Mouse (Mus musculus): ENCODE data around the gene Phldb1. TPM values are rescaled to one million over a fixed set of nuclear protein-coding genes. Genes with fewer than 3 reads are reported as not detected.

Gene Phldb1
- polyA plus RNA-seq, 1 experiment from 2014 or later: 2.2 TPM

DNA sequence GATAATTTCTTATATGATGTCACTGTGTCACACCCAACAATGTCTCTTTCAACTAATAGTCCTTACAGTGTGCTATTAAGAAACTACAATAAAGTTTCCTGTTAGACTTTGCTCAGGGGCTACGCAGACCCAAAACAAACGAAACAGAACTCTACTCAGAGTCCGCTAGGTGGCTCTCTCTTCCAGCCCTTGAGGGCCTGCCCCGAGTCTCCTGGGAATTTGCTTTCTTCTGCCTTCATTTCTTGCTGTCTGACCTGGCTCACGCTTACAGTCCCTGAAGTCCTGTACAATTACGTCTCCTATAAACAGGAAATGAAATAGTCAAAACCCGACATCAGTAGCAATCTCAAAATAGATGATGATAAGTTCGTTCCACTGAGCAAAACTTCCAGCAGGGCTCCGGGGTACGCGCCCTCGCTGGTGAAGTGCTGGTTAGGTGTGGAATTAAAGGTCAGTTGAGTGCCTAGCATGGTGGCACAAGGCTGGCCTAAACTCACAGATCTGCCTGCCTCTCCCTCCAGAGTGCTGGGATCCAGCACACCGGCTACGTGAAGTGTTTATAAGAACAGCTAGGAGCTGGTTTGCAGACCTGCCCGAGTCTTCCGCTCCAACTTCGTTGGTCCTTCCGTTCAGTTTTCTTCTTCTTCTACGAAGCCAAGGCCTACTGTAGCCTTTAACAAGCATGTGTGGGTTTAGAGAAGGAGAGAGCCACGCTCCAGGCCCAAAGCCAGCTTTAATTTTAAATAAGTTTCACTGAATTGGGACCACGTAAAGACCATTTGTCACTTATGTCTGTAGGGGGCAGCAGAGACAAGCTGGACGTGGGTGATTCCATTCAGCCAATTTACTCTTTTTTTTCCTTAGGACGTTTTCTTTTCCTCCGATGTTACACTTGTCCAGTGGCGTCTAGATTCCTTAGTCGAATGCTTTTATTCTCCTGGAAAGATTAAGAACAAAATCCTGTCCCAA is 79.6 kb downstream of the Phldb1 start:
- Histone ChIP-seq H3K27ac (ENCODE audit: low read length) (no peak overlapping the region), H3K4me2 (ENCODE audit: low read depth, low read length) (peak overlapping the region; percentile 54)
- 26% methylated on average over 26 of the region's 26 CpGs for WGBS (ENCODE audit: insufficient replicate concordance)

DNA sequence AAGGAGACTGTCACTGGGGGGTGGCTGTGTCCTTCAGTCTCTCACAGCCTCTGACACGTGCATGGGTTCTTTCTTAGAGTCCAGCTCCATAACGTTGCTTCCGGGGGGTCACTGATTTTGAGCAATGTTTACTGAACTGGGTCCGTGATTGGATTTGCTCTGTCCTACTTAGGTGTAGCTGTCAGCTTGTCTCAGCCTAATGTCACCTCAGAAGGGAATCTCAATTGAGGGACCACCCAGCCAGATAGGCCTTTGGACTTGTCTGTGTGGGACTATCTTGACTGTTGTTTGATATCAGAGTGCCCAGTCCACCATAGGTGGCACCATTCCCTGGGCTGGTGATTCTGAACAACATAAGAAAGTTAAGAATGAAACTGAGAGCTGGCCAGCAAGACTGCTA is 81.1 kb downstream of the Phldb1 start:
- Histone ChIP-seq H3K4me1 (ENCODE audit: control insufficient read depth, low read depth, low read length) (peaks cover 4% of the 10 kb centered on the region; the same call in 1 of the 2 replicates), H3K27me3 (ENCODE audit: control insufficient read depth, insufficient read depth, low read depth, low read length) (no peaks in the 10 kb centered on the region; the same call in 1 of the 2 replicates), H3K4me3 (ENCODE audit: low read depth, low read length) (no peak overlapping the region), H3K4me2 (ENCODE audit: low read depth, low read length) (no peak overlapping the region), H3K9ac (ENCODE audit: low read depth, low read length) (no peak overlapping the region), H3K27ac (ENCODE audit: low read length) (no peak overlapping the region), H3K9me3 (replicated peaks; ENCODE audit: control insufficient read depth, low read length) (no peaks in the 10 kb centered on the region), H3K36me3 (ENCODE audit: control insufficient read depth, insufficient read depth) (no peaks in the 10 kb centered on the region)
- no peak for ATAC-seq (ENCODE audit: low read depth)
- 59% methylated on average over 4 of the region's 4 CpGs for WGBS (ENCODE audit: insufficient replicate concordance)

More for the DNA sequence above, 79.6 kb downstream of the Phldb1 start:
- ATAC-seq (ENCODE audit: low read depth): no peak
- Histone ChIP-seq H3K4me1 (ENCODE audit: control insufficient read depth, low read depth, low read length) (peaks cover 4% of the 10 kb centered on the region; the same call in 1 of the 2 replicates), H3K36me3 (ENCODE audit: control insufficient read depth, insufficient read depth) (no peaks in the 10 kb centered on the region), H3K9me3 (replicated peaks; ENCODE audit: control insufficient read depth, low read length) (no peaks in the 10 kb centered on the region), H3K9ac (ENCODE audit: low read depth, low read length) (0 out of 2 replicates have a peak overlapping the region, but pooled peaks have one; percentile 26), H3K27me3 (ENCODE audit: control insufficient read depth, insufficient read depth, low read depth, low read length) (no peaks in the 10 kb centered on the region; the same call in 1 of the 2 replicates), H3K4me3 (ENCODE audit: low read depth, low read length) (peak overlapping the region; percentile 36)

DNA sequence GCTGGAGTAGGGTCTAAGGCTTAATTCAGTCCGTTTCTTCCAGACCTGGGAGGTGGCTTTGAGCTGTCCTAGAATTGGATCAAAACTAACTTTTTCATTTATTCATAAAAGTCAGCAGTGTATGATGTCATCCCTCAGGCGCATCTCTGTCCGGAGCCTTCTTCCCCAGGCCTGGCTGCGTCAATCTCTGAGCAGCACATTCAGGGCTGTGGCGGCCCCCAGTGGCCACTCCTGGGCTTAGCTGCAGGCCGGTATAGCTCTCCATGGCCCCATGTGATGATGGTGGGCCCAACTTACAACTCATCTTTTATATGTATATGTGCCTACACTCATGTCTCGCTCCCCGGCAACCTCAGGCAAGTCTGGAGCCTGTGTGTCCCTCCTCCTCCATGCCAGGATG is 83.0 kb downstream of the Phldb1 start:
- Histone ChIP-seq H3K36me3 (ENCODE audit: control insufficient read depth, insufficient read depth) (no peaks in the 10 kb centered on the region), H3K27me3 (ENCODE audit: control insufficient read depth, insufficient read depth, low read depth, low read length) (no peaks in the 10 kb centered on the region; the same call in 1 of the 2 replicates), H3K4me3 (ENCODE audit: low read depth, low read length) (no peak overlapping the region), H3K4me1 (ENCODE audit: control insufficient read depth, low read depth, low read length) (peaks cover 4% of the 10 kb centered on the region; the same call in 1 of the 2 replicates), H3K4me2 (ENCODE audit: low read depth, low read length) (no peak overlapping the region), H3K9me3 (replicated peaks; ENCODE audit: control insufficient read depth, low read length) (no peaks in the 10 kb centered on the region), H3K9ac (ENCODE audit: low read depth, low read length) (no peak overlapping the region), H3K27ac (ENCODE audit: low read length) (no peak overlapping the region)
- WGBS (ENCODE audit: insufficient replicate concordance): 7% methylated on average over 8 of the region's 8 CpGs
- peak; percentile 64; the same call in 1 of the 2 replicates for ATAC-seq (ENCODE audit: low read depth)

DNA sequence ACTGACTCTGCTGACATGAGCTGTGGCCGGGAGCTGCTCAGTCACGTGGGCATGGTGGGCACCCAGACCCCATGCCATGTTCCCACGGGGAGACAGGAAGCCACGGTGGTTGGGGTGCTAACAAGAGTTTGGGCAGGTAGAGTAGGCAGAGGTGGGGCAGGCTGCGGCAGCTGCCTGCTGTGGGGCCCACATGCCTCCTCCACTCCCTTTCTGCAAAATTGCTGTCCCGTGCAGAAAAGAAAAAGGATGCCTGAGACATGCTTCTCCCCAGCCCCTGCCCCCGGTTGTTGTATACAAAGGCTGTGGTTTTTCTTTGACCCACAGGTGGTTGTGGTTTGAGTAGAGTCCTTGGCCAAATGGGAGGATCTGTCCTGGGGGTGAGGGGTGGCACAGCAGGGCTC is 86.1 kb downstream of the Phldb1 start:
- whole genome bisulfite sequencing (ENCODE audit: insufficient replicate concordance): 38% methylated on average over 7 of the region's 7 CpGs

DNA sequence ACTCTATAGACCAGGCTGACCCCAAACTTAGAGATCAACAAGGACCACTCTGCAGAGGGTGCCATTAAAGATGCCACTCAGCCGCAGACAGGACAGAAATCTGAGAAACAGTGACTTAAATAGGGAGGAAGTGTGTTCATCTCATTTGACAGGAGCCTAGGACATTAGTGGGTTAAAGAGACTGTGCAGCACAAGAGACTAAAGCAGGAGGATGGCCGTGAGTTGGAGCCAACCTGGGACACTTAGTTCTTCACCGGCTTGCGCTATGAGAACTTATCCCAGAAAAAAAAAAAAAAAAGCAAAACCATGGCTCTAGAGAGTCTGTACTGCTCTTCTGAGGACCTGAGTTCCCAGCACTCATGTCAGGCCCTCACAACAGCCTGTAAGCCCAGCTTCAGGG is 87.3 kb downstream of the Phldb1 start:
- Histone ChIP-seq H3K27me3 (ENCODE audit: control insufficient read depth, insufficient read depth, low read depth, low read length) (no peaks in the 10 kb centered on the region), H3K4me2 (ENCODE audit: low read depth, low read length) (no peak overlapping the region), H3K27ac (ENCODE audit: low read length) (no peak overlapping the region), H3K9ac (ENCODE audit: low read depth, low read length) (no peak overlapping the region), H3K4me1 (ENCODE audit: control insufficient read depth, low read depth, low read length) (no peaks in the 10 kb centered on the region; the same call in 1 of the 2 replicates), H3K36me3 (ENCODE audit: control insufficient read depth, insufficient read depth) (no peaks in the 10 kb centered on the region), H3K9me3 (replicated peaks; ENCODE audit: control insufficient read depth, low read length) (no peaks in the 10 kb centered on the region), H3K4me3 (ENCODE audit: low read depth, low read length) (no peak overlapping the region)
- no peak for ATAC-seq (ENCODE audit: low read depth)
- 67% methylated on average over 4 of the region's 4 CpGs for WGBS (ENCODE audit: insufficient replicate concordance)

More for the DNA sequence above, 86.1 kb downstream of the Phldb1 start:
- Histone ChIP-seq H3K27me3 (ENCODE audit: control insufficient read depth, insufficient read depth, low read depth, low read length) (no peaks in the 10 kb centered on the region; the same call in 1 of the 2 replicates), H3K4me2 (ENCODE audit: low read depth, low read length) (no peak overlapping the region), H3K27ac (ENCODE audit: low read length) (no peak overlapping the region), H3K4me1 (ENCODE audit: control insufficient read depth, low read depth, low read length) (no peaks in the 10 kb centered on the region; the same call in 1 of the 2 replicates), H3K4me3 (ENCODE audit: low read depth, low read length) (no peak overlapping the region), H3K9me3 (replicated peaks; ENCODE audit: control insufficient read depth, low read length) (no peaks in the 10 kb centered on the region), H3K9ac (ENCODE audit: low read depth, low read length) (no peak overlapping the region), H3K36me3 (ENCODE audit: control insufficient read depth, insufficient read depth) (no peaks in the 10 kb centered on the region)
- no peak for ATAC-seq (ENCODE audit: low read depth)

DNA sequence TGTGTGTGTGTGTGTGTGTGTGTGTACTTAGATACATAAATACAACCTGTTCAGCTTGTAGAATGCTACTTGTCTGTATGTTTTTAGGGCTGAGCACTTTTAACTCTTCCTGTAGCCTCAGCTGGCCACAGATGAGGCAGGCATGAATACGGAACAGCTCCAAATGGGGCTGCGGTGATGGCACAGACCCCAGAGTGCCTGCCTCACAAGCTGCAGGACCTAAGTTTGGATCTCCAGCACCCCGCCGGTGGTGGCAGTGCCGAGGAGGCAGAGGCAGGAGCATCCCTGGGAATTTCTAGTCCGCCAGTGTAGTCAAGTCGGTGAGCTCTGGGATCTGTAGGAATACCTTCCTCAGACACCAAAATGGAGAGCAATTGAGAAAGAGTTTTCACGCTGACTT is 88.0 kb downstream of the Phldb1 start:
- Histone ChIP-seq H3K4me2 (ENCODE audit: low read depth, low read length) (no peak overlapping the region), H3K27me3 (ENCODE audit: control insufficient read depth, insufficient read depth, low read depth, low read length) (no peaks in the 10 kb centered on the region), H3K4me1 (ENCODE audit: control insufficient read depth, low read depth, low read length) (no peaks in the 10 kb centered on the region; the same call in 1 of the 2 replicates), H3K27ac (ENCODE audit: low read length) (no peak overlapping the region), H3K9me3 (replicated peaks; ENCODE audit: control insufficient read depth, low read length) (no peaks in the 10 kb centered on the region), H3K9ac (ENCODE audit: low read depth, low read length) (no peak overlapping the region), H3K4me3 (ENCODE audit: low read depth, low read length) (no peak overlapping the region), H3K36me3 (ENCODE audit: control insufficient read depth, insufficient read depth) (no peaks in the 10 kb centered on the region)
- WGBS (ENCODE audit: insufficient replicate concordance): 76% methylated on average over 8 of the region's 8 CpGs
- no peak for ATAC-seq (ENCODE audit: low read depth)

DNA sequence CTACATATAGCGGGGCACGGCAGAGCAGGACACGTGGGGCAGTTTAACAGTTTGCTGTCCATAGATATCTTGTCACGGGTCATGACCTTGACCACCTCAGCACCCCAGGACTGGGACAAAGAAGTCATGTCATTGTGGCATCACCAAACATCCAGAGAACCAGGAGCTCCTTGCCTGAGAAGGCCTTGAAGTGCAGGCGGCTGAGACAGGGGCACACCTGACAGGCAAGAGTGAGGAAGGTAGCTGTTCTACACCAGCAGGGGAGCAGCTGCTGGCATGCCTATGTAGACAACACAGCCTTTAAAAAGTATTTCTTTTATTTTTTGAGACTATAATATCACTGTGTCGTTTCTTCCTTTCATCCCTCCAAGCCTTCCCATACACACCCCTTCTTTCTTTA is 88.6 kb downstream of the Phldb1 start:
- H3K4me2 ChIP-seq (ENCODE audit: low read depth, low read length): 0 out of 2 replicates have a peak overlapping the region, but pooled peaks have one; percentile 18
- no peaks in the 10 kb centered on the region for H3K27me3 ChIP-seq (ENCODE audit: control insufficient read depth, insufficient read depth, low read depth, low read length)
- no peaks in the 10 kb centered on the region for H3K36me3 ChIP-seq (ENCODE audit: control insufficient read depth, insufficient read depth)
- no peak overlapping the region for H3K9ac ChIP-seq (ENCODE audit: low read depth, low read length)
- no peak overlapping the region for H3K4me3 ChIP-seq (ENCODE audit: low read depth, low read length)
- no peak for ATAC-seq (ENCODE audit: low read depth)
- H3K4me1 ChIP-seq (ENCODE audit: control insufficient read depth, low read depth, low read length): no peaks in the 10 kb centered on the region; the same call in 1 of the 2 replicates
- no peaks in the 10 kb centered on the region for H3K9me3 ChIP-seq (replicated peaks; ENCODE audit: control insufficient read depth, low read length)
- H3K27ac ChIP-seq (ENCODE audit: low read length): no peak overlapping the region
- WGBS (ENCODE audit: insufficient replicate concordance): 57% methylated on average over 6 of the region's 6 CpGs

DNA sequence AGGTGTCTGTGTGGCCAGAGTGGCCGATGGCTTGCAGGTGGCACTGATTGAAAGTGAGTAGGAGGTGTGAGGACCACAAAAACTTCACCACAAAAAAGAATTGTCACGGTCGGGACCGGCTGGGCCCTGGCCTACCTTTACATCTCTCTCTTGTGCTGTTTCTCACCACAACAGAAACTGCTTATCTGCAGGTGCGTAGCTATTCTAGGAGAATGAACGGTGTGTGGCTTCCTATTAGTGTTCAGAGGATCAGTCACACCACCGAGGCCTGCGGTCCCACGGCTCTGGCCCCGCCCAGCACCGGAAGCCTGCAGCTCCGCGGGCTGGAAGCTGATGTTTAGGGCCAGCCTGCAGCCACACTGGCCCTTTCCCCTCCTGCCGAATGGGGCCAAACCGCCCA is 89.1 kb downstream of the Phldb1 start:
- peak overlapping the region; percentile 18; the same call in 1 of the 2 replicates for H3K4me2 ChIP-seq (ENCODE audit: low read depth, low read length)
- H3K27ac ChIP-seq (ENCODE audit: low read length): no peak overlapping the region
- H3K4me3 ChIP-seq (ENCODE audit: low read depth, low read length): no peak overlapping the region
- H3K36me3 ChIP-seq (ENCODE audit: control insufficient read depth, insufficient read depth): no peaks in the 10 kb centered on the region; the same call in 1 of the 2 replicates
- H3K27me3 ChIP-seq (ENCODE audit: control insufficient read depth, insufficient read depth, low read depth, low read length): no peaks in the 10 kb centered on the region
- H3K9ac ChIP-seq (ENCODE audit: low read depth, low read length): no peak overlapping the region
- 27% methylated on average over 15 of the region's 15 CpGs for WGBS (ENCODE audit: insufficient replicate concordance)
- no peak for ATAC-seq (ENCODE audit: low read depth)
- no peaks in the 10 kb centered on the region; the same call in 1 of the 2 replicates for H3K4me1 ChIP-seq (ENCODE audit: control insufficient read depth, low read depth, low read length)
- H3K9me3 ChIP-seq (replicated peaks; ENCODE audit: control insufficient read depth, low read length): no peaks in the 10 kb centered on the region

DNA sequence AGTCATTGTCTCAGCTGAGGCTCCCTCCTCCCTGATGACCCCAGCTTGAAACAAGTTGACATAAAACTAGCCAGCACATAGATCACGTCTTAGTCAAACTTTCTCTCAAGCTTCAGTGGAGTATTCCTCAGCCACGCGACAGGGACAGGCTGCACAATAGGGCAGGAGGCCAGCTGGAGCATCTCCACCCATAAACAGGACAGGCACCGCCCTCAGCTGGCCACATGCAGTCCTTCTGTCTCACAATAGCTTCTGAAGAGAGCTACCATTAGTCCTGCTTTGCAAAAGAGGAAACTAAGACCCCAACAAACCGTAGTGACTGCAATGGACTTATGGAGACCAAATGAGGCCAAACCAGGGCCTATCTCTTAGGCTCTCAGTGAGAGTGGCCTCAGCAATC is 89.5 kb downstream of the Phldb1 start:
- H3K4me1 ChIP-seq (ENCODE audit: control insufficient read depth, low read depth, low read length): no peaks in the 10 kb centered on the region; the same call in 1 of the 2 replicates
- no peak overlapping the region for H3K4me3 ChIP-seq (ENCODE audit: low read depth, low read length)
- H3K27ac ChIP-seq (ENCODE audit: low read length): no peak overlapping the region
- no peak overlapping the region for H3K4me2 ChIP-seq (ENCODE audit: low read depth, low read length)
- no peaks in the 10 kb centered on the region for H3K27me3 ChIP-seq (ENCODE audit: control insufficient read depth, insufficient read depth, low read depth, low read length)
- no peaks in the 10 kb centered on the region for H3K9me3 ChIP-seq (replicated peaks; ENCODE audit: control insufficient read depth, low read length)
- ATAC-seq (ENCODE audit: low read depth): no peak
- H3K36me3 ChIP-seq (ENCODE audit: control insufficient read depth, insufficient read depth): no peaks in the 10 kb centered on the region; the same call in 1 of the 2 replicates
- no peak overlapping the region for H3K9ac ChIP-seq (ENCODE audit: low read depth, low read length)
- WGBS (ENCODE audit: insufficient replicate concordance): 52% methylated on average over 5 of the region's 5 CpGs

Measured in liver, embryonic 16.5 days (tissue).